Mouse (Mus musculus): ENCODE data around the gene Ass1. TPM values are rescaled to one million over a fixed set of nuclear protein-coding genes. Genes with fewer than 3 reads are reported as not detected.

The Ass1 gene
- 7.3 and 7.6 TPM in 2 replicates for polyA plus RNA-seq (2016; fragmentation: Nextera tagmentation; extraction: Ambion mirVana)

GRCm38 (mm10) chr2:31469931-31470682 is at the start of gene Ass1:
Gene Ass1 (plus strand): TSS chr2:31470207.
- H3K27me3 ChIP-seq (ENCODE audit: poor library complexity, severe bottlenecking), result peaks cover 66% of the 10 kb centered on the region
- no peaks in the 10 kb centered on the region; the same call in 1 of the 2 replicates for H3K9me3 ChIP-seq
- 1% methylated on average over 48 of the region's 49 CpGs for WGBS
- H3K4me1 ChIP-seq, result peaks cover 28% of the 10 kb centered on the region
- no peaks in the 10 kb centered on the region for H3K36me3 ChIP-seq (replicated peaks)
- H3K4me3 ChIP-seq, result peak within 1 kb of the TSS; percentile 54
- DNase-seq (ENCODE audit: extremely low spot score, low spot score), result peak; percentile 44
- H3K27ac ChIP-seq, result no peak within 1 kb of the TSS; the same call in 1 of the 2 replicates

GRCm38 (mm10) chr2:31420914-31421313 is 49.1 kb upstream of the Ass1 start:
- H3K36me3 ChIP-seq (replicated peaks), result no peaks in the 10 kb centered on the region
- 0 out of 2 replicates have a peak, but pooled peaks cover 6% of the 10 kb centered on the region for H3K27me3 ChIP-seq (ENCODE audit: poor library complexity, severe bottlenecking)

GRCm38 (mm10) chr2:31422576-31422975 is 47.4 kb upstream of the Ass1 start:
- no peaks in the 10 kb centered on the region for H3K9me3 ChIP-seq
- DNase-seq (ENCODE audit: extremely low spot score, low spot score), result no peak
- H3K4me3 ChIP-seq, result no peak overlapping the region
- 64% methylated on average over 6 of the region's 6 CpGs for WGBS
- H3K4me1 ChIP-seq, result peaks cover 20% of the 10 kb centered on the region
- no peaks in the 10 kb centered on the region for H3K36me3 ChIP-seq (replicated peaks)
- peaks cover 10% of the 10 kb centered on the region; the same call in 1 of the 2 replicates for H3K27me3 ChIP-seq (ENCODE audit: poor library complexity, severe bottlenecking)
- H3K27ac ChIP-seq, result no peak overlapping the region

More at GRCm38 (mm10) chr2:31420914-31421313, 49.1 kb upstream of the Ass1 start:
- WGBS, result 77% methylated on average over 6 of the region's 6 CpGs
- DNase-seq (ENCODE audit: extremely low spot score, low spot score), result no peak
- Histone ChIP-seq H3K4me1 (peaks cover 26% of the 10 kb centered on the region), H3K4me3 (no peak overlapping the region), H3K27ac (no peak overlapping the region), H3K9me3 (no peaks in the 10 kb centered on the region)

GRCm38 (mm10) chr2:31431477-31431876 is 38.5 kb upstream of the Ass1 start:
- Histone ChIP-seq H3K9me3 (no peaks in the 10 kb centered on the region), H3K27me3 (ENCODE audit: poor library complexity, severe bottlenecking) (peaks cover 3% of the 10 kb centered on the region; the same call in 1 of the 2 replicates), H3K27ac (no peak overlapping the region), H3K4me1 (no peaks in the 10 kb centered on the region), H3K36me3 (replicated peaks) (no peaks in the 10 kb centered on the region), H3K4me3 (no peak overlapping the region)
- WGBS, result 91% methylated on average over 5 of the region's 5 CpGs
- no peak for DNase-seq (ENCODE audit: extremely low spot score, low spot score)

GRCm38 (mm10) chr2:31434746-31435145 is 35.3 kb upstream of the Ass1 start:
- H3K4me3 ChIP-seq, result no peak overlapping the region
- no peak overlapping the region for H3K27ac ChIP-seq
- H3K36me3 ChIP-seq (replicated peaks), result no peaks in the 10 kb centered on the region
- H3K27me3 ChIP-seq (ENCODE audit: poor library complexity, severe bottlenecking), result no peaks in the 10 kb centered on the region
- H3K4me1 ChIP-seq, result peaks cover 10% of the 10 kb centered on the region
- WGBS, result 87% methylated on average over 10 of the region's 10 CpGs
- DNase-seq (ENCODE audit: extremely low spot score, low spot score), result no peak
- no peaks in the 10 kb centered on the region for H3K9me3 ChIP-seq

- no peak overlapping the region for H3K4me3 ChIP-seq
- H3K4me1 ChIP-seq, result peaks cover 10% of the 10 kb centered on the region
- WGBS, result 34% methylated on average over 6 of the region's 6 CpGs
- DNase-seq (ENCODE audit: extremely low spot score, low spot score), result peak; percentile 61
- no peaks in the 10 kb centered on the region for H3K27me3 ChIP-seq (ENCODE audit: poor library complexity, severe bottlenecking)
- no peak overlapping the region for H3K27ac ChIP-seq
- no peaks in the 10 kb centered on the region for H3K9me3 ChIP-seq
- H3K36me3 ChIP-seq (replicated peaks), result no peaks in the 10 kb centered on the region
These were observed 34.4 kb upstream of the Ass1 start for GRCm38 (mm10) chr2:31435567-31435966.

GRCm38 (mm10) chr2:31437480-31438245 is 32.3 kb upstream of the Ass1 start:
- no peak for DNase-seq (ENCODE audit: extremely low spot score, low spot score)
- H3K27ac ChIP-seq, result no peak overlapping the region

GRCm38 (mm10) chr2:31439576-31439975 is 30.4 kb upstream of the Ass1 start:
- Histone ChIP-seq H3K27me3 (ENCODE audit: poor library complexity, severe bottlenecking) (no peaks in the 10 kb centered on the region), H3K27ac (no peak overlapping the region), H3K9me3 (no peaks in the 10 kb centered on the region), H3K4me3 (no peak overlapping the region), H3K4me1 (peaks cover 20% of the 10 kb centered on the region), H3K36me3 (replicated peaks) (no peaks in the 10 kb centered on the region)
- no peak for DNase-seq (ENCODE audit: extremely low spot score, low spot score)
- 89% methylated on average over 6 of the region's 6 CpGs for WGBS

More at GRCm38 (mm10) chr2:31437480-31438245, 32.3 kb upstream of the Ass1 start:
- Histone ChIP-seq H3K27me3 (ENCODE audit: poor library complexity, severe bottlenecking) (no peaks in the 10 kb centered on the region), H3K36me3 (replicated peaks) (no peaks in the 10 kb centered on the region), H3K4me1 (peaks cover 16% of the 10 kb centered on the region), H3K9me3 (no peaks in the 10 kb centered on the region), H3K4me3 (no peak overlapping the region)
- 68% methylated on average over 14 of the region's 14 CpGs for WGBS

GRCm38 (mm10) chr2:31442480-31443160 is 27.4 kb upstream of the Ass1 start:
- Histone ChIP-seq H3K4me3 (no peak overlapping the region), H3K27me3 (ENCODE audit: poor library complexity, severe bottlenecking) (no peaks in the 10 kb centered on the region), H3K4me1 (peaks cover 26% of the 10 kb centered on the region), H3K36me3 (replicated peaks) (no peaks in the 10 kb centered on the region), H3K27ac (no peak overlapping the region), H3K9me3 (no peaks in the 10 kb centered on the region)
- no peak for DNase-seq (ENCODE audit: extremely low spot score, low spot score)
- WGBS, result 67% methylated on average over 11 of the region's 11 CpGs

- no peaks in the 10 kb centered on the region for H3K9me3 ChIP-seq
- no peak overlapping the region for H3K27ac ChIP-seq
- no peak for DNase-seq (ENCODE audit: extremely low spot score, low spot score)
- H3K4me1 ChIP-seq, result peaks cover 46% of the 10 kb centered on the region
- H3K36me3 ChIP-seq (replicated peaks), result no peaks in the 10 kb centered on the region
- H3K4me3 ChIP-seq, result no peak overlapping the region
- WGBS, result 82% methylated on average over 4 of the region's 4 CpGs
- no peaks in the 10 kb centered on the region for H3K27me3 ChIP-seq (ENCODE audit: poor library complexity, severe bottlenecking)
These were observed 24.0 kb upstream of the Ass1 start for GRCm38 (mm10) chr2:31446036-31446435.

GRCm38 (mm10) chr2:31446456-31446855 is 23.6 kb upstream of the Ass1 start:
- Histone ChIP-seq H3K4me1 (peaks cover 48% of the 10 kb centered on the region), H3K9me3 (no peaks in the 10 kb centered on the region), H3K4me3 (no peak overlapping the region), H3K27me3 (ENCODE audit: poor library complexity, severe bottlenecking) (no peaks in the 10 kb centered on the region), H3K36me3 (replicated peaks) (no peaks in the 10 kb centered on the region), H3K27ac (no peak overlapping the region)
- WGBS, result 53% methylated on average over 4 of the region's 4 CpGs
- no peak for DNase-seq (ENCODE audit: extremely low spot score, low spot score)

GRCm38 (mm10) chr2:31447536-31447935 is 22.5 kb upstream of the Ass1 start:
- 83% methylated on average over 2 of the region's 2 CpGs for WGBS
- DNase-seq (ENCODE audit: extremely low spot score, low spot score), result no peak

More at GRCm38 (mm10) chr2:31447536-31447935, 22.5 kb upstream of the Ass1 start:
- H3K9me3 ChIP-seq, result no peaks in the 10 kb centered on the region
- no peak overlapping the region for H3K27ac ChIP-seq
- no peak overlapping the region for H3K4me3 ChIP-seq
- H3K27me3 ChIP-seq (ENCODE audit: poor library complexity, severe bottlenecking), result peaks cover 6% of the 10 kb centered on the region
- H3K36me3 ChIP-seq (replicated peaks), result no peaks in the 10 kb centered on the region
- H3K4me1 ChIP-seq, result peaks cover 53% of the 10 kb centered on the region
